Mouse (Mus musculus) gastrocnemius, postnatal 36 days (tissue): ENCODE measurements at regions not wholly inside any gene's neighbourhood (a gene's known extent, or its start where the extent isn't known, plus 50 kb on each side); places are given as distances from the start of the nearest gene placed in this dataset.

Experiments used
- DNase-seq, 2 experiments: peaks; one replicate each; pipeline ENCODE4 v3.0.0; 2022
- intact Hi-C: fragments of 180-260 bp; cut with DNase I; formaldehyde crosslinking; loops from one replicate; pipeline ENCODE4 v1.15.1; 2025

- no peak for DNase-seq
- intact Hi-C loops = no loop called here
Observed at GRCm38 (mm10) chr1:92292681-92293380, 97.3 kb upstream of the Hdac4 start.

DNA sequence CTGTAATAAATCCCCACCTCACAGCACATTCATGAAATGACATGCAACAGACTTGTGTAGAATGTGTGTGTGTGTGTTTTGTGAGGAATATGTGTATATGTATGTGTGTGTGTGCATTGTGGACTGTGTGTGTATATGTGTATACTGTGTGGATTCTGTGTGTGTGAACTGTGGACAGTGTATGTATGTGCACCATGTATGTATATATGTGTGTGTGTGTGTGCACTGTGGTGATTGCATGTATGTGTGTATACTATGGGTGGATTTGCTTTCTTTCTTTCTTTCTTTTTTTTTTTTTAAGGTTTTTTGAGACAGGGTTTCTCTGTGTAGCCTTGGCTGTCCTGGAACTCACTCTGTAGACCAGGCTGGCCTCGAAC lies 91.5 kb upstream of the Hdac4 start:
- intact Hi-C loops = no loop called here
- DNase-seq = no peak

DNA sequence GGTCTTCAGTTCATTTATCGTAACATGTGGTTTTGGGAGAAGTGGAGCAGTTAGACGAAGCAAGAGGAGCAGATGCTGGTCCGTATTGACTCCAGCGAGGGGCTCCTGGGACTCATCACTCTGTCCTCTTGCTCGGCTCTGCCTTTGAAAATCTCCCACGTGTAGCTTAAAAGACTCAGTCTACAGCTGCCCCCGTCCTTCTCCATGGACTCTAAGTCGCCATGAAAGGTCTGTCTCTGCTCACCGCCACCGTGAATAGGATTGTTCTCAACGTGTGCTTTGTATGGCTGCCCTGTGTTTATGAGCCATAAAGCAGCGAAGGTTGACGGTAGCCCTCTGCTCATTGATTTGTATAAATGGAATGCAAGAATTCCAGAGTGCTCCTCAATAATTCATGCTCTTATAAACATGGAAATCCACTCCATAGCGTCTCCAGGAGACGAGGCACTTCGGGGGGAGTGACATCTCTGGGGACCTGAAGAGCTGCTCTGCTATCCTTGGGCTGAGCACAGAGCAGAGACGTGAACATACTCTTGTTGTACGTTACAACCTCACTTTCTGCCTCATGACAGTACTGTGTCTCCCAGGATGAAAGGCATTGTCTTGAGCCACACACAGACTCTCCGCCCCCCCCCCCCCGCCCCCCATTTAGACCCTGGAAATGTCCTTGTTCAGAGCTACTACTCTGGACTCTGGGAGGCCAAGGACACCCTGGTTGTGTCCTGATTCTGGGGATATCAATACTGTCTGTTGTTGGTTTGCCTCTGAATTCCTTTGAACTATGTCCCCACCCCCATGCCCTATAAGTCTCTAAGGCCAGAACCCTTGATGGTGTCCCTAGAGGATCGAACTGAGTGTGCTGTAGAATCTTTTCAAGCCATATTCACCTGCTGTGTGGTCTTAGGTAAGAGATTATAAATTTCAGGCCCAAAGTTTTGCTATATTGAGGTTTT lies 90.8 kb upstream of the Hdac4 start:
- DNase-seq = no peak
- intact Hi-C loops = no loop called here

DNA sequence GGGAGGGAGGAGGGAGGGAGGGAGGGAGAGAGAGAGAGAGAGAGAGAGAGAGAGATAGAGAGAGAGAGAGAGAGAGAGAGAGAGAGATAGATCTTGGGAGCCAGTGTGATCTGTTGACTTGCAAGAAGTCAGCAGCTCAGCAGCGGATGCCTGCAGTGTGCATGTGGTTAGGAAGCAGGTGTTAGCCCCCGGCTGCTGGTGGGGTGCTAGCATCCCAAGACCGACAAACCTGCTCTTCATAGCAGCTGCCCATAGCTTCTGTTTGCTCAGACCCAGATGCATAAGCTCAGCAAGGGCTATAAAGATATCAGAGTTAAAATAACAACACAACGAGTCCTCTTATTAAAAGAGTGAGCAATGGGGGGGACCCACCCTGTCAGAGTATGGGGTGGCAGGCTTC lies 88.7 kb upstream of the Hdac4 start:
- intact Hi-C loops = no loop called here
- no peak for DNase-seq

DNA sequence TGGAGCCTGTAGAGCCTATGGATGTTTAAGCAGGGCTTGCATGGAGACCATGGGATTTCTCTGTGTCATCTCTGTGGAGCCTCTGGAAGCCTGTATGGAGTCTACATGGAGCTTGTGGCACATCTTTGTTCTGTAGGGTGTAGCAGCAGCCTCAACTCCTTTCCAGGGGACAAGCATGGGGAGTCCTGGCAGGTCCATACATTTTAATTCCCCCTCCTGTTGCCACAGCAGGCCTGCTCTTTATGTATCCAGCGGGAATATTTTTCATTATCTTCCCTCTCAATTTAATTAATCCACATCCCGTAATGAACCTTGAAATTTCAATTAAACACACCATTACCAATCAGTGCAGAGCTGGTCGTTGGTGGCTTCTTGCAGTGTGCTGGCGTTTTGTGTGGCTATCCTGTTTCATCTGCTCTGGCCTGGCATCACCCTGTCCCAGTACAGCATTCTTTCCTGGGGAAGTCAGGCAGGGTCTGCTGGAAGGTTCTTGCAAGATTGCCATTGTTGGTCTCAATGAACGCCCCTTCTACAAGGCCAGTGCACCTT lies 81.8 kb upstream of the Hdac4 start:
- no peak for DNase-seq
- intact Hi-C loops = loop anchor here (10.0 kb wide), 1 partner anchor 58 kb away; no protein-coding TSS in a partner anchor

DNA sequence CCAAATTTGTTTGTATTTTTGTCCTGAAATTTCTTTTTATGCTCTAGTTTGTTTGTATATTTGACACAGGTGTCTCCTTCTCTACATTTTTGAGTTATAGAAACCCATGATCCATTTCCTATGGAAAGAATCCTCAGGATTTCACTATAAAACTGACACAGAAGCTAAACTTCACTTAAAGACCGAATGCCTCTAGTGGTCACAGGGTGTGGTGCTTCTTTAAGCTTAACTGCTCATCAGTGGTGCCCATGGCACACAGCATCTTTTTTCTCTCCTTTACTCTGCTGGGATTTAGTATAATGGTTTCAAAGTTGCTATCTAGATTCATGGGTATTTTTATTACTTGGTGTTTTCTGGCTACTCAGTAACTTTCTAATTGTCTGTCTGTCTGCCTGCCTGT lies 79.9 kb upstream of the Hdac4 start:
- DNase-seq = no peak
- intact Hi-C loops = loop anchor here (10.0 kb wide), 1 partner anchor 59 kb away; no protein-coding TSS in a partner anchor

- no peak for DNase-seq
- intact Hi-C loops = loop anchor here (10.0 kb wide), 1 partner anchor 61 kb away; no protein-coding TSS in a partner anchor
Observed at GRCm38 (mm10) chr1:92273760-92274159, 78.3 kb upstream of the Hdac4 start.

DNA sequence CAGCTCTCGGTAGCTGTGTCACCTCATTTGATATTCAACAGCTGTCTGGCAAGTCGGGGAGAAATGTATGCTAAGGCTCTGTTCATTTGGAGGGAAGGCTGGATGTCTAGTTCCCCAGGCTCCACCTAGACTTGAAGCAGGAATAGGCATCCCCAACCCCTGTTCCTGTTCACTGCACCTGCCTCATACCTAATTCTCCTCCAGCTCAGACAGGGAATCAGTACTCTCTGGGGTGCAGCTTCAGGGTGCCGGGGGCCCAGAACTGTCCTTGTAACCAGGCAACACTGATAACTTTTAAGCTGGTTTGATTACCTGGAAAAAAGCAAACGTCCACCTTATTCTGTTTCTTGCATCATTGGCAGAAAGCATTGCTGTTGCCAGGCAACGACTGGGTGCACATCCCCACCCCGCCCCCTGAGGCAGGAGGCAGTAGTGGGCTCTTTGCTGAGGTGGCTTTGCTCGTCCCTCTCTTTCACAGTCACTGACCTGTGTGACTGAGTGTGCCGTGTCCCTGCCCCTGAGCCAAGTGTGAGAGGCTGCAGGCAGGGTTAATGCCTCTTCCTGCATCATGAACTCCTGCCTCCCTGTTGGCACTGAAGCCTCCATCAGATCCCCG lies 76.3 kb upstream of the Hdac4 start:
- DNase-seq = no peak
- intact Hi-C loops = loop anchor here (10.0 kb wide), 1 partner anchor 63 kb away; no protein-coding TSS in a partner anchor

DNA sequence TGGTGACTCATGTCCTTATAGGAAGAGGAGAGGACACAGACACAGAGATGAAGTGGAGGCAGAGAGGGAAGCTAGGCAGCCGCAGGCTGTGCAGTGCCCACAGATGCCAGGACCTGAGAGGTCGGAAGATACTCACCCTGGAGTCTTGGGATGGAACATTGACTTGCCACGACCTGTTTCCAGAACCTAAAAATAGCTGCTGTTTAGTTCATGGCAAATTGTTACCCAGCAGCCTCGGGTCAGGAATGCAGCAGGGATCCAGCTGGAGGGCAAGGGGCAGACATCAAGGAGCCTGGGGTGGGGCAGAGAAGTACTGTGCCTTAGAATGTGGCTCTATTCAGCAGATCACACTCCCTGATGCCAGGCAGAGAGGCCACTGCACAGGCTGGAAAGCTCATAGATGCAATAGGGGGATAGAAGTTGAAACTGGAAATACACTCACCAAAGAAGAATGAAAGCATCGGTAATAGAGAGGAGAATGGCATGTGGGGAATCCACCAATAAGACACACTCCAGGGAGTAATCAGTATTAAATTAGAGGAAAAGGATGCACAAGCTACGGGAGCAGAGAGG lies 75.1 kb upstream of the Hdac4 start:
- intact Hi-C loops = loop anchor here (10.0 kb wide), 1 partner anchor 64 kb away; no protein-coding TSS in a partner anchor
- peak in 1 of 2 experiments; percentile 21 for DNase-seq

GRCm38 (mm10) chr1:92269464-92269863 lies 74.0 kb upstream of the Hdac4 start:
- intact Hi-C loops = loop anchor here (5.0 kb wide), 1 partner anchor 88 kb away; no protein-coding TSS in a partner anchor
- no peak for DNase-seq

GRCm38 (mm10) chr1:92264941-92265340 lies 69.4 kb upstream of the Hdac4 start:
- intact Hi-C loops = loop anchor here (5.0 kb wide), 2 partner anchors 78 to 92 kb away; no protein-coding TSS in a partner anchor
- DNase-seq = peak in 1 of 2 experiments; percentile 26

GRCm38 (mm10) chr1:92259715-92260392 lies 64.4 kb upstream of the Hdac4 start:
- no peak for DNase-seq
- intact Hi-C loops = loop anchor here (5.0 kb wide), 1 partner anchor 73 kb away; no protein-coding TSS in a partner anchor

DNA sequence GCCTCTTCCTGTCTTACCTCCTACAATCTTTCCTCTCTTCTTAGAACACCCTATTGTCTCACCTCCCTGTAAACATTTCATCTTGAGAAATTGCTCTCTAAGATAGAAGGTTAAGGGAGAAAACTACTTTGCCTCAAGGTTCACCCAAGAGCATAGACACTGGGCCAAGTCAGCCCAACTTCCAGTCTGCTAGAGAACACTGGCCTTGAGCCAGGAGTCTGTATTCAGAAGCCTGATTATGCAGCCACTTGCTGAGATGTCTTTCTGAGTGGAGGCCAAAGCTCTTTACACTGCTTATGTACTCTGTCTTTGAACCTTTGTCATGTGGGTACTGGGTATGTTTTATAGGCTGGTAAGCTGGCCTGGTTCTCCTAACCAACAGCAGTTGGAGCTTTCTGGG lies 62.5 kb upstream of the Hdac4 start:
- intact Hi-C loops = no loop called here
- DNase-seq = no peak

DNA sequence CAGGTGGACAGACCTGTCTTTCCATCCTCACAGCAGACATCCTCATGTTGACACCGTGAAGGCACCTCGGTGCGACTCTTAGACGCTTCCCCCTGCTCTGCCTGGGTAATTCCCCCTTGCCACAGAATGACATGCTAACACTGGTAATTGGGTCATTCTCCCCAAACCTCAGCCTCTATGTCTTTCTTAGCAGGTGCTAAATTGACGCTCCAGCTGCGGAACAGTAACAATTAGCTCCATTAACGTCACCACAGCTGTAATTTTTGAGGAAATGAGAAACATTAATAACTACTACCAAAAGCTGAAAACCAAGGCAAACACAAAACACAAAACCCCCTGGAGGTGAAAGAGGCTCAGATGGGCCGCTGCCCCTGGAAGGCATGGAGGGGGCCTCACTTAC lies 57.6 kb upstream of the Hdac4 start:
- no peak for DNase-seq
- intact Hi-C loops = no loop called here

DNA sequence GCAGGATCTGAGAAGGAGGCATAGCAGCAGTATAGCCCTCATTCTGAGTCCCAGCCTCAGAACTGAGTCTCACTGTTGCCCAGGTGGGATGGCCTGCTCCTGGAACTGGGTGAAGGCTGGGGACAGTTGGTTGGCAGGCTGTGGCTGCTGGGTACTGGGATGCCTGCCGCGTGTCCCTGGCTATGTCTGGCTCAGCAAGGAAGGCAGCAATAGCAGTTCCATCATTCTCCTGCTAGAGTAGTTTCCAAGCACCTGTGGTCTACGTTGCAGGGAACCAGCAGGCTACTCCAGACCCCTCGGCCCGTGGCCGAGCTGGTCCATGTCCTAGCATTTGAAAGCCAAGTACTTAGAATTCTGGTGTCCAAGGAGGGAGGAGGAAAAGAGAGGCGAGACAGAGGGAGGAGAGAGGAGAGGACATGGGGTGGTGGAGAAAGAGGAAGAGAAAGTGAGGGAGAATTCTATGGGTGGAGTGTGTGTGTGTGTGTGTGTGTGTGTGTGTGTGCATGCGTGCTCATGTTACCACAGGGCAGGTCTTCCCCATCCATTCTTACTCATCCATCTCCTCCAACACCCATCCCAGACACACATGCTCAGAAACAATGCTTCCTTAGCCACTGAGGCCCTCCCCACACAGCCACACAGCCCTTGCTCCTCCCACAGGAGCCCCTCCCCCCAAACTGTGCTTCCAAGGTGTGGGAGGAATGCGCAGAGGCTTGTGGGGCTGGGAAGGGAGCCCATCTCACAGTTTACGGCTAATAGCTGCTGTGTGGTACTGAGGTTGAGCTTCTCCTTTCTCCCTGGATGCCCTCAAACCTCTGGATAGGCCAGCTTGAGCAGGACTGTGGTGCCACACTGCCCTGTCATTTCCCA lies 55.3 kb upstream of the Hdac4 start:
- DNase-seq = no peak
- intact Hi-C loops = no loop called here
